Mouse (Mus musculus): ENCODE results near the gene Foxred1. TPM values are rescaled to one million over a fixed set of nuclear protein-coding genes. Genes with fewer than 3 reads are reported as not detected.

Gene Foxred1
- total and polyA plus RNA-seq, 3 experiments: 39.0 to 42.4 TPM; not detected in 1

DNA sequence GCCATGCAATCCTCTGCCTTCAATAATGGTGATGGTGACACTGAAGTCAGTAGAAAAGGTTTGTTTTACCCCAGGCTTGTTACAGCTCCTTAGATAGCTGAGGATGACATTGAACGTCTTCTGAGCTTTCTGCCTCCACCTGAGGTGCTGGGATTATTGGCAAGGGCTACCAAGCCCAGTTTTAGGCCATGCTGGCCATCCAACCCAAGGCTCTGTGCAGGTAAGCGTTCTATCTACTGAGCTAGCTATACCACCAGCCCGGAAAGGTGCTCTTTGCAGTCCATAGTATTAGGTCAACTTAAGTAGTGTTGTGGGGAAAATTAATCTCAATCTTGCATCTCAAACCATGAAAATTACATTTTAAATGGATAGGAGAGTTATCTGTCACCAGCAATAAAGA, 13.2 kb downstream of the Foxred1 start:
- H3K9ac ChIP-seq (ENCODE audit: control insufficient read depth, low read depth, low read length, poor library complexity, severe bottlenecking): no peak overlapping the region
- no peak overlapping the region for H3K27ac ChIP-seq (ENCODE audit: control insufficient read depth, low read depth, low read length)
- H3K9me3 ChIP-seq (replicated peaks; ENCODE audit: insufficient read depth, low read length): no peaks in the 10 kb centered on the region
- H3K27me3 ChIP-seq (ENCODE audit: control insufficient read depth in 1 of 2, insufficient read depth in 2 of 2, low read length in 2 of 2): no peaks in the 10 kb centered on the region
- TF ChIP-seq MYB (IDR thresholded peaks at IDR 0.05; ENCODE audit: low read depth, low read length) (no peak), KAT2A (conservative IDR thresholded peaks at IDR 0.05; ENCODE audit: low read depth, low read length) (no peak), USF1 (IDR thresholded peaks at IDR 0.05; ENCODE audit: low read depth, low read length) (no peak), MAX (IDR thresholded peaks at IDR 0.05; ENCODE audit: low read length) (no peak), ZKSCAN1 (IDR thresholded peaks at IDR 0.05; ENCODE audit: low read depth, low read length) (no peak), ZC3H11A (IDR thresholded peaks at IDR 0.05; ENCODE audit: low read depth, low read length) (no peak), MAZ (IDR thresholded peaks at IDR 0.05; ENCODE audit: low read depth, low read length) (no peak), GABPA (IDR thresholded peaks at IDR 0.05; ENCODE audit: low read depth, low read length) (no peak), ELF1 (IDR thresholded peaks at IDR 0.05; ENCODE audit: low read depth, low read length) (no peak), NRF1 (IDR thresholded peaks at IDR 0.05; ENCODE audit: insufficient read depth, low read depth, low read length, poor library complexity, severe bottlenecking) (no peak), E2F4 (IDR thresholded peaks at IDR 0.05; ENCODE audit: borderline replicate concordance, low read depth, low read length) (no peak), MAFK (IDR thresholded peaks at IDR 0.05; ENCODE audit: borderline replicate concordance, low read depth, low read length) (no peak)
- DNase-seq (ENCODE audit: low read depth, low spot score): no peak
- H3K36me3 ChIP-seq (ENCODE audit: control insufficient read depth in 1 of 2, insufficient read depth in 2 of 2, low read length in 2 of 2): peaks cover 0 to 8% of the 10 kb centered on the region in 2 experiments; a peak in 2 of 4 replicates
- peaks cover 0 to 5% of the 10 kb centered on the region in 2 experiments; a peak in 1 of 4 replicates for H3K4me1 ChIP-seq (ENCODE audit: control insufficient read depth in 1 of 2, insufficient read depth in 2 of 2, low read length in 2 of 2)
- peaks cover 1% of the 10 kb centered on the region; the same call in 1 of the 2 replicates for H3K79me2 ChIP-seq (ENCODE audit: control insufficient read depth, insufficient read depth, low read length, poor library complexity)
- H3K4me3 ChIP-seq (ENCODE audit: control insufficient read depth in 1 of 2, insufficient read depth in 1 of 2, low read depth in 2 of 2, low read length in 2 of 2): no peak overlapping the region

DNA sequence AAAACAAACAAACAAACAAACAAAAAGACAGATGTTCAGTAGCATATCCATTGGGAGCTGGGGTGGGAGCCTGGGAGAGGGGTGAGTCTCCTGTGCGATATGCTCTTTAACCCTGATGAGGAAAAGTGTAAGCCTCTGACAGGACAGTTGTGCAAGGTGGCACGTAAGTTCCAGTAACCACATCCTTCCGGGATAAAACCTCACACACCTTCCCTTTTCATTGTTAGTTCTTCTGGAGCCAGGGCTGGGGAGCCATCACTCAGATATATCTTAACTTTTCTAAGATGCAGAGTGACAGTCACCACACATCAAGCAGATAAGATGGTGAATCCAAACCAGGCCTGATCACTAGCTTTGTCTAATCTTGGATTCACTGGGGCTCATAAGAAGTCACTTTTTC, 16.8 kb downstream of the Foxred1 start:
- DNase-seq (ENCODE audit: low read depth, low spot score): no peak
- no peaks in the 10 kb centered on the region for H3K9me3 ChIP-seq (replicated peaks; ENCODE audit: insufficient read depth, low read length)
- no peaks in the 10 kb centered on the region for H3K79me2 ChIP-seq (ENCODE audit: control insufficient read depth, insufficient read depth, low read length, poor library complexity)
- no peaks in the 10 kb centered on the region for H3K27me3 ChIP-seq (ENCODE audit: control insufficient read depth in 1 of 2, insufficient read depth in 2 of 2, low read length in 2 of 2)
- H3K4me1 ChIP-seq (ENCODE audit: control insufficient read depth in 1 of 2, insufficient read depth in 2 of 2, low read length in 2 of 2): no peaks in the 10 kb centered on the region
- peaks cover 0 to 2% of the 10 kb centered on the region in 2 experiments; a peak in 1 of 4 replicates for H3K36me3 ChIP-seq (ENCODE audit: control insufficient read depth in 1 of 2, insufficient read depth in 2 of 2, low read length in 2 of 2)
- H3K4me3 ChIP-seq (ENCODE audit: control insufficient read depth in 1 of 2, insufficient read depth in 1 of 2, low read depth in 2 of 2, low read length in 2 of 2): no peak overlapping the region
- no peak overlapping the region for H3K9ac ChIP-seq (ENCODE audit: control insufficient read depth, low read depth, low read length, poor library complexity, severe bottlenecking)
- TF ChIP-seq ZNF384 (IDR thresholded peaks at IDR 0.05; ENCODE audit: low read depth, low read length) (no peak), TBP (IDR thresholded peaks at IDR 0.05; ENCODE audit: low read depth, low read length) (no peak), TAL1 (IDR thresholded peaks at IDR 0.05; ENCODE audit: low read length) (no peak)
- H3K27ac ChIP-seq (ENCODE audit: control insufficient read depth, low read depth, low read length): no peak overlapping the region
